Mouse (Mus musculus): ENCODE results near the gene Lilrb4a. TPM values are rescaled to one million over a fixed set of nuclear protein-coding genes. Genes with fewer than 3 reads are reported as not detected.

Gene Lilrb4a
- polyA plus RNA-seq, 1 experiment from 2014 or later, result 0.46 TPM

GRCm38 (mm10) chr10:51529497-51529896 is 38.7 kb downstream of the Lilrb4a start:
- ATAC-seq, result no peak
- Histone ChIP-seq H3K9ac (replicated peaks) (no peak overlapping the region), H3K9me3 (no peaks in the 10 kb centered on the region), H3K36me3 (no peaks in the 10 kb centered on the region), H3K4me1 (replicated peaks) (no peaks in the 10 kb centered on the region), H3K4me2 (replicated peaks) (no peak overlapping the region), H3K27ac (no peak overlapping the region), H3K4me3 (replicated peaks) (no peak overlapping the region), H3K27me3 (no peaks in the 10 kb centered on the region)
- WGBS, result 62% methylated on average over 3 of the region's 3 CpGs

- Histone ChIP-seq H3K4me2 (replicated peaks) (no peak overlapping the region), H3K9me3 (no peaks in the 10 kb centered on the region), H3K27me3 (no peaks in the 10 kb centered on the region), H3K4me3 (replicated peaks) (no peak overlapping the region), H3K9ac (replicated peaks) (no peak overlapping the region), H3K27ac (no peak overlapping the region), H3K36me3 (no peaks in the 10 kb centered on the region), H3K4me1 (replicated peaks) (no peaks in the 10 kb centered on the region)
- 83% methylated on average over 7 of the region's 7 CpGs for WGBS
- no peak for ATAC-seq
These were observed 40.1 kb downstream of the Lilrb4a start for GRCm38 (mm10) chr10:51530813-51531212.

Other genes with a start within 250 kb of the Lilrb4a start
- gene Gm49339, start 10.3 kb upstream of the Lilrb4a start, polyA plus RNA-seq (2015; fragmentation: Nextera tagmentation; extraction: Ambion mirVana), result not detected in 2 replicates
- gene Lilr4b, start 10.3 kb upstream of the Lilrb4a start, polyA plus RNA-seq (2015; fragmentation: Nextera tagmentation; extraction: Ambion mirVana), result 0.06 and 0.27 TPM in 2 replicates
- 2.6 and 2.8 TPM in 2 replicates for gene Fam162b, start 99.6 kb downstream of the Lilrb4a start, polyA plus RNA-seq (2015; fragmentation: Nextera tagmentation; extraction: Ambion mirVana)
- gene Gprc6a, start 140.5 kb downstream of the Lilrb4a start, polyA plus RNA-seq (2015; fragmentation: Nextera tagmentation; extraction: Ambion mirVana), result 0.08 TPM in 1 of 2 replicates, not detected in the other
- gene Rfx6, start 186.8 kb downstream of the Lilrb4a start, polyA plus RNA-seq (2015; fragmentation: Nextera tagmentation; extraction: Ambion mirVana), result not detected in 2 replicates

Measured in midbrain, embryonic 13.5 days (tissue).